Mouse (Mus musculus): ENCODE results near the gene Angptl2.

The Angptl2 gene

DNA sequence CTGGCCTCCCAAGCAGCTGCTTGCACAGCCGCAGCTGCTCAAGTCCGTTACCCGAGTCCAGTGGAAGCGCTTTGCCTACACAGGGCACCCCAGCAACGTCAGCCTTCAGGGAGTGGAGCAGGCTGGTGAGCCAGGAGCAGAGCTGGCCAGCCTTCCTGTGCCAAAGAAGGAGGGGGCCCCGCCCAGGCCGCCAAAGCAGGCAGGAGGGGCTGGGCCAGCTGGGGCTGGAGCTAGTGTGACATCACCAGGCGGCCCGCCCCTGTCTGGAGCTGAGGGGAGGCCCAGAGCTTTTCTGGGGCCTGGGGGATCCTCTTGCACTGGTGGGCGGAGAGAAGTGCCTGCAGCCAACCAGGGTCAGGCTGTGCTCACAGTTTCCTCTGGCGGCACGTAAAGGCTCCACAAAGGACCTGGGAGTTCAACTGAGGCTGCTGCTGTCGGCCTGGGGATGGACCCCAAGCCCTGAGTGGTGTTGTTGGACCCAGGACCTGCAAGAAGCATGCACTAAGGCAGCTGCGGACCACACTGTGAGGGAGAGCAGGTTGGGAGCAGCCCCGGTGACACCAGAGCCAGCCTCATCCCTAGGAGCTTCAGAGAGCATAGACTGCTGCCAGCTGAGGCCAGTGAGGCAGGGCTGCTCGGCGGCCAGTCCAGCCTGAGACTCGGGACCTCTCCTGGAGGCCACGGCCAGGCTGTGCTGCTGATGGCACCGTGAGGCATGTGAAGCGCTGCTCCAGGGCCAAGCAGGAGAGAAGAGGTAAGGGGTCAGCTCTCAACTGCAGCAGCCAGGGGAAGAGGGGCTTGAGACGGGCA, at the start of gene Angptl2:
Angptl2 (plus strand) TSS at position 370 of the 810 bp plus-strand sequence.
- DNase-seq = peak; percentile 96

DNA sequence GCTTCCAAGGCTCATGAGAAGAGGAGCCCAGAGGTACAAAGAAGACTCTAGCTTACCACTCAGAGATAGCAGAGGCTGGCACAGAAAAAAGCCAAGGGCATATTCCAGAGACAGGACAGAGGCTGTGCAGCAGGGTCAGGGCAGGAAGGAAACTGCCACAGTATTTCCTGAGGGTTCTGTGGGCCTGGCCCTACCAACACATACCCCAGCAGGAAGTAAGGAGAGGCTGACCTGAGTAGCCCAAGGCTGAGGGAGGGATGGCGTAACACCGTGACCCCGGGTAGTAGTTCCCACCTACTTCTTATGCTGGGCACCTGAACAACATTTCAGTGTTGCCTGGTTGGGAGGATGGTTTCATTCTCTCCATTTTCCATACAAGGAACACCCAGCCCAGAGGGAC, 48.8 kb upstream of the Angptl2 start:
- DNase-seq = no peak

DNA sequence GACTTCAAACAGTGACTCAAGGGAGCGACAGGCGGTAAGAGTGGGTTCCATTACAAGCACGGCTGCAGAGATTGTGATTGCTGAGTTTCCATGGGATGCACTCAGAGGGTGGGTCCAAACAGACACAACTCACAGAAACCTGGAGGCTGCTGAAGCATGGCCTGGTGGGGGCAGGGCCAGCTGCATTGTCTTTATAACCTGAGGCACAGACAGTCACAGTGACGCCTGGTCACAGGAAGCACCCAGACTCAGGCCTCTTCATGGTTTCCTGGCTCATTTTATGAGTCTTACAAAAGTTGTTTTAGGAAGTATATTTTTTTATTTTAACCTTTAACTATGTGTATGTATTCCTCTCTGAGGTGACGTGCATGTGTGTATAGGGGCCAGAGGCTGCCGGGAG, 46.4 kb upstream of the Angptl2 start:
- DNase-seq = no peak

DNA sequence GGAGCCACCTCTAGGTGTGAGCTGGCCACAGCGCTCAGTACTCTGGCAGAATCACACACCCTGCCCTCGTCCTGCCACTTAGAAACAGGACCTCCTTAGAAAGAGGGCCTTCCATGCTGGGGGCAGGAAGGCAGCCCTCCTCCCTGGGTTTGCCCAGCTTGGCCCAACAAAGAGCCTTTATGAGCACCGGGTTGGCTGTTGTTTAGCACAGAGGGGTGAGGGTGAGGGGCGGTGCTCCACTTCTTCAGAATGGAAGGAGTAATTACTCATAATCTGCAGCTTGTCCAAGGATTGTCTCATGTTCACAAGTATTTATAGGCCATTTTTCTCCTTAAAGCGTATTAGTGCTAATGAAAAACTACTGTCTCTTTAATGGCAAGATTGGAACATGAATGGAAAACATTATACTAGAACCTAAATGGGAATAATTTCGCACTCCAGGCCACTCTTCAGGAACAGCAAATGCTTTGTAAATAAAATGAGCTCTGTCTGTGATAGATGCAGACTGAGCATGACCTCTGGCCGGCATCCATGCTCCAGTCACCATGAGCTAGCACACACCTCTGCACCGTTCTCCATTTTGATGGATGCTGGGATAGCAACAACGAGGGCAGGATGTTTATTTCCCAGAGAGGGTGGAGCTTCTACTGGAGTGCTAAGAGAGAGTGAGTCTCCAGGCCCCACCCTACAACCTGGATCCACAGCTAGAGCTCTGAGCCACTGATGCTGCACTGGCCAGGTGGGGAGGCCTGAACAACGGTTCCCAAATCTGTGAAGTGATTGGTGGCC, 44.9 kb upstream of the Angptl2 start:
- no peak for DNase-seq

DNA sequence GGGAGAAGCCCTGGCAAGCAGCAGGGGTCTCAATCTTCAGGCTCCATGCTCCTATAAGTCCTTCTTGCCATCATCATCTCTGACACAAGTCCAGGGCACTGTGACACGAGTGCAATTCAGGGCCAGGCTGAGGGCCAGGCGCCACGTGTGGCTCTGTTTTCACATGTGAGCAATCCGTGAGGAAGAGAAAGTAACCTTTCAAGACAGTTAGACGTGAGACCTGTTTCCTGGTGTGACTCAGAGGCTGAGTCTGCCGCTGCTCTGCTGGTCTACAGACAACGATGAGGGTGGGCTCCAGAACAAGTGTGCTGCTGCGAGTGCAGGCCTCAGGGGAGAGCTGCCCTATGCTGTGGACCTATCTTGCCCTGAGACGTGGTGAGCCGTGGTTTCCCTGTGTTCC, 42.7 kb upstream of the Angptl2 start:
- DNase-seq = no peak

DNA sequence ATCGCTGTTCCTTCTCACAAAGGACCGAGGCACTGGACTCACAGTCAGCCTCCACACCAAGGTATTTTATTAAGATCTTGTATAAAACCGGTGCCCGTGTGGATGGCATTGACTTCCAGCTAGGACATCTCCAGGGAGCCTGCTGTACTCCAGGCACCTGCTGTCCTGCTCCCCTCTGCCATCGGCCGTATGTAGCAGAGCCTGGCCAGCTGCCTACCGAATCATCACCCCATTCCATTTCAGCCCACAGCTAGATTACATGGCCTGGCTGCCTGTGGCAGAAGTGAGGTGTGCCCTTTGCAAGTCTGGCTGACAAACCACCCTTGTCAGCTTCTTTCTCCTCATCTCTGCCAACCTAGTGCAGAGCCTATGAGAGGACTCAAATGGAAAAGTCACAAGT, 42.2 kb upstream of the Angptl2 start:
- DNase-seq = no peak

DNA sequence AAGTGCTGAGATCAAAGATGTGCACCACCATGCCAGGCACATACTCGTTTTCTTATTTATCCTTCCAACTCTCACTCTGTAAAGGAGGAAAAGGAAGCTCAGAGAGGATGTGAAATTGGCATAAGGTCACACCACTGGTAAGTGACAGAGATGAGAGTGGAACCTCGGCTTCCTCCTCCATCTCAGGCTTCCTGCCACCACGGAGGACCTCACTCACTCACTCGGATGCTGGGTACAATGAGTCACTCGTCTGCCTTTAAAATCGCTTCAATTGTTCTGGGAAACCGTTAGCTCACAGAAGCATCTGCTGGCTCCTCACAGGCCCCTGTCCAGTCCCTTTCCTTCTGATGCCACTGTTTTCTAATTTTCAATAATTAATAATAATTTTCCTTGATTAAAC, 39.4 kb upstream of the Angptl2 start:
- no peak for DNase-seq

DNA sequence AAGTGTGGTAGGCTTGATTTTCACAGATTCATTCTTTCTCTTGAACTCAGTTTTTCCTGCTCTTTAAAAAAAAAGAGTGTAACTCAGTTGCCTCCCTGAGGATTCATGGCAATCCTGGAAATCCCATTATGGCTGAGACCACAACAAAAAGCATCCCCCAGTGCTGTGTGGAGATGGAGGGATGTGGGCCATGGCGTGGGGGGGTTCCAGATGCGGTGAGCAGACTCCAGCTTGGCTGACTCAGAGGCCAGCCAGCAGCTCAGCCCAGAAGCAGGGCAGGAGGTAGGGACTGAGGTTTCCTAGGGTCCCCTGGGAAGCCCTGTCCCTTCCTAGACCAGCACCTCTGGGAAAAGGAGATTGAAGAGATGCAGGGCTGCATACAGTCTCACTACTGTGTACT, 38.9 kb upstream of the Angptl2 start:
- DNase-seq = no peak

DNA sequence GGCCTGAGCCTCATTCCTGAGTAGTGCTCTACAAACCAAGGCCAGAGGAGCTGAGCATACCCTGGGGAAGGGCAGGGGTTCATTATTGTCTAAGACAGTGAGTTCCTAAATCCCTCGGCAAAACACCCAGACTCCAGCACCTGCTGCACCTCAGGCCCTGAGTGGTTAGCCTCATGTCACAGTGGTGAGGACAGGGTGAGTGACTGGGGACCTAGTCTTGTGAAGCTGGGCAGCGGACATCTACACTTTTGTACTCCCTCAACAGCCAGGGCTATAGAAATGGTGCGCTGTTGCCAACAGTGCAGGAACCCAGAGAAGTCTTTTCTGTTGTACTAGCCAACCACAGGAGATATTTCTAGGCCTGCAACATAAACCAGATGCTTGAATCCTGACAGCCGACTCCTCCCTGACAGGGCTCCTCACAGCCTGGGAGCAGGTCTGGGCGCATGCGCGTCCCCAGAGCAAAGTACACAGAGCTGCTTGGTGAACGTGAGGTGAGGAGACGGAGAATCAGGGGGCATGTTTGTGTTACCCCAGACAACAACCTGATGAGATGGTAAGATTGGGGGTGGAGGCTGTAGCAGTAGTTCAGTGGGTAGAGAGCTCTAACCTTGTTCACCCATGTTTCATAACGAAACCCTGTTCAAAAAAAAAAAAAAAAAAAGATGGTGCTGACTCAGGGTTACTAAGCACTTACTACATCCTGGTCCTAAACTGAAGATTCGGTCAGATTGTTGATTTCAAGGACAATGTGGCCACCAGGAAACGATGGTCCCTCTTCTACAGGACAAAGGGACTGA, 38.2 kb upstream of the Angptl2 start:
- DNase-seq = no peak

DNA sequence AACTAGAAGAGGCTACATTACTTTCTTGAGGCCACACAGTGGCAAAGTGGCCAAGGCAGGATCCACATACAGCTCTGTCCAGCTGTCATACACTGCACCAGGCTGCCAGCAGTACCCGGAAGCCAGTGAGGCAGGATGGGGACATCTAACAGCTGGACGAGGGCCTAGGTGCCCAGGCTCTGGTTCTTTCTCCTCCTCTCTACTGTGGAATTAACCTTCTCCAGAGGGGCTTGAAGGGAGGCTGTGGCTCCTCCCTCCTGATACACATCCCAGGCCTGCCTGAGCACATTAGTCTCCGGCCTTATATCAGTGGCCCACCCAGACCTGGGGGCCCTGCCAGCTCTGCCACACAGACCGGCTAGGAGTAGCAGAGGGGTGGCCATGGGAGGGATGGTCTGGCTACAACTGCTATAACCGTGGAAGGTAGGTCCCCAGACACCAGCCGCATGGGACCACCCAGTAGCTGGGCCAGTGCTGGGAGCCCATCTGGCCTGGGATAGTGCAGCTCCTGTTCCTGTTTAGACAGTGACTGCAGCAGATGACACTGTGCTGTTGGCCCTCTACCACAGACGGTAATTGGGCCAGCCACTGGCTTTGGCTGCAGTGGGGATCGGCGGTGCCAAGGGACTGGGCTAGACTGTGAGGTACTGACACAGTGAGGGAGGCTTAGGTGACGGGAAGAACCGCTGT, 37.5 kb upstream of the Angptl2 start:
- DNase-seq = no peak

DNA sequence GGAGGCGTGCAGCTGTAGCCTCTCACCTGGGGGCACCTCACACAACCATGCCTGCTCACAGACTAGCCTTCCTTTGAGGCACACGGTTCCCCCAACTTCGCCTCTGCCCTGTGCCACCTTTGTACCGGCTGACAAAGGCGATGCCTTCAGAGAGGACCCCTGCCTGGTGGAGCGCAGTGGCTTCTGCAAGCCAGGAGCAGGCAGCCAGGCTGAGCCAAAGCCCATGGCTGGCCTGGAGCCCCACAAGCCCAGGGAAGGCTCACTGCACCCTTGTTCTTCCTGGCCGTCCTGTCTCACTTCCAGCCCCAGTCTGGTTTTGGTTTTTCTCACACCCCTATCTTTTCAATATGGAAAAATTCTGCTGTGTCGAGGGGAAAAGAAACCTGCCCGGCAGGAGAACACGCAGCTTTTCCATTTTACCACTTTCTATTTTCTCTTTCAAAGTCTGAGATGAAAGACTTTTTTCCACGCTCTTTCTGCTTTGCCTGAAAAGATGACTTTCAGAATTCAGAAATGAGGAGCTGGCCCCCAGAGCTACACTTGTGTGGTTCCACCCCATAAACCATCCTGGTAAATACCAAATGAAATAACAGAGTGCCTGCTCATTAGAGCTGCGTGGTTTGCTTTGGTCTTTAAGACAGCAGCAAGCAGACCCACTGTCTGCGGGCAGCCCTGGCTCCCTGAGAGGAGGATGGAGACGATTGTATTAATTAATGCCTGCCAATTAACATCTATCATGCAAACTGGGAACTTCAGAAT, 36.5 kb upstream of the Angptl2 start:
- no peak for DNase-seq

DNA sequence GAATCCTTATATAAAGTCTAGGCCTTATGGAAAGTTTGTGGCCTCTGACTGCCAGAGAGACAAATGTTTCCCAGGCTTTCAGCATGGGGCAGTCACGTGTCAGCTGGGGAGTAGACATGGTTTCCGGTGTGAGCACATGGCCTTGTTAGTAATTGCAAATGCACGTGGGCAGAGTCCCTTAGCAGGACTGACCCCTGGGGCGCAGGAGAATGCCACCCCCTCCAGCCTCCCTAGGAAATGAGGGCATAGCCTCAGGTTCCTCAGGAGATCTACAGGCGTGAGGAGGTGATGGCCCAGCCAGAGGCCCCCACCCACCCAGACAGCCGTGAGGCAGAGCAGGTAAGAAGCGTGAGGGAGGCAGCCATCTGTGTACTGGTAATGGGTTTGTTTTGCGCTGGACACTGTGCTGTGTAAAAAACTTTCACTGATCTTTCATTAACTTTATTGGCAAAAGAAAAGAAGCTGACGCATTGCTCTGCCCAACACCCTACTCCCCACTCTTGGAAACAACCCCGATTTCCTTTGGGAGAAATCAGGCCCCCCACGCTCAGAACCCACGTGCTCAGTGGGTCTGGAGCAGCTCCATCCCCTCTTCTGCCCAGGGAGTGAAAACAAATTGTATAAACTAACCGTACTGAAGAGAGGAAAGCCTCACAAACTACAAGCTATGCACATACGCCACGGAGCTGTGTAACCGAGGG, 35.8 kb upstream of the Angptl2 start:
- peak; percentile 59 for DNase-seq

DNA sequence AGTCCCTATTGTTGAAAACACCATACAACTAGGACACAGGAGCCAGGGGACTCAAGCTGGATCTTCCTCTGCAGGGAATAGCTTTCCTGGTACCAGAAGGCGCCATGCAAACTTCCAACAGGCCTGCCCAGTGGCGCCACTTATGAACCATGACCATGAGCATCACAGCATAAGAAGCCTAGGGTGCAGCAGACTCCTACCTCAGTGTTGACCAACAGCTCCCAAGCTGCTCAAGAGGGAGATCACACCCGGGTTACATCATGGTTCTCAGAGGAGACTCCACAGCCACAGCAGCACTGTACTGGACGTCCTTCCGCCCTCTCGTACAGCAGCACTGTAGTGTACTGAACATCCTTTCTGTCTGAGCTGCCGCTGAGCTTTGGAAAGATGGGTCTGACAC, 32.5 kb upstream of the Angptl2 start:
- DNase-seq = no peak

DNA sequence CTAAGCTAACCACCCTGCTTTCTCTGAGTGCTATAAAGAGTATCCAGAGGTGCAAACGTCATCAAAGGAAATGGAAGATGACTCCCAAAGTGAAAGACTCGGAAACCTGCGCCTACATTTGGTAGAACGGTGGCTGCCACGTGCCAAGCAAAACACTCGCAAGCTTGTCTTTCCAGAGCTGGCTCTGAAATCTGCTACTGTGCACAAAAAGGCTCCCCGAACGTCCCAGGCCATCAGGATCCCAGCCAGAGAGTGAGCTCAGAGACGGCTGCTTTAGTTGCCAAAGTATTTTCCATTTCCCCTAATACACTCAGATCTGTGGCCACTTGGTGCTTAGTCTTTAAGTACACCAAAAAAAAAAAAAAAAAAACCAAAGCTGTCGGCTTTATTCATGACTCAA, 31.2 kb upstream of the Angptl2 start:
- DNase-seq = no peak

DNA sequence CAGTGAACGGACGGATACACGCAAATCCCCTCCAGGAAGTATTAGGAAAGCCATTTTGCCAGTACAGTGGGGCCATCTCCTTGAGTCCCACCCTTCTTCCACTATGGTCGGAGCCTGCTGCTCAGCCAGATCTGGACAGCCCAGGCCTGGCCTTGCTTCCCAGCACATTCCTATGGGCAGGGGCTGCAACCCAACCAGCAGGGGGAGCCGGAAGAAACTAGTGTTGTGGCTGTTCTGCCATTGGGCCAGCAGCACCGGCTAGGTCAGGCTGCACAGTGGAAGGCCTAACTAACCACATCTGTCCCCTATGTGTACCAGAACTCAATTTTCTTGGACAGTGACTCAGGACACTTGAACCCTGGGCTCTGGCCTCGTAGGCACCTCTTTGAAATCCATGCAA, 30.6 kb upstream of the Angptl2 start:
- peak; percentile 55 for DNase-seq

DNA sequence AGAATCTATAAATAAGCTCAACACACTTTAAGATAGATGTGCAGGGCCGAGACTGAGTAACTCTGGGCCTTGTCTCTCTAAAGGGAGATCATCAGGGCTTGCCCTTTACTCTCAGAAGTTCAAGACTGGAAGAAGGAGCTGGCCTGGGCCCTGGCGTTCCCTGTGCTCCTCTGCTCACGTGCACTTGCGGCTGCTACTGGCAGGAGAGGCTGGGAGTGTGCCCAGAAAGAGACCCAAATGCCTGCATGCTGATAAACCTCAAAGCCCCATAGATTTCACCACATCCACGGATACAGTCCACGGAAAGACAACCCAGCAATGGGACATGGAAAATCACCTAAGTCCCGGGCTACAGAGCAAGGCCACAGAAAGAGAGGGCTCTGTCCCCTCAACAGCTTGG, 29.4 kb upstream of the Angptl2 start:
- DNase-seq = no peak

DNA sequence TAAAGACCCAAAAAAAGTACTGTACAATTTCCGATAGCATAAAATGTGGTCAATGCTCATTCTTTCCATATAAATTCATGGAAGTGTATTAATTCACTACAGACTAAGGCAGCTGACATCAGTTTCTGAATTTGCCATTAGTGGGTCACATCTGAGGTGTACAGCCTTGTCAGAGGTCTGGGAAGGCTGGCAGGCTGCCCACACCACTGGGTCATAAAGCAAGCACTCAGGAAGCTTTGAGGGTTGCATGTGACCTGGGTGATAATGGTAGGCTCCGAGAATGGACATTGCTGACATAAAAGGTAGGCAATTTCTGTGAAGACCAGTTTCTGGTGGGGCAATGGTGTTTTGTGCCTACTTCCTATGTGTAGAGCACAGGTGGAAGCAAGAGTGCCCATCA, 28.0 kb upstream of the Angptl2 start:
- DNase-seq = no peak

DNA sequence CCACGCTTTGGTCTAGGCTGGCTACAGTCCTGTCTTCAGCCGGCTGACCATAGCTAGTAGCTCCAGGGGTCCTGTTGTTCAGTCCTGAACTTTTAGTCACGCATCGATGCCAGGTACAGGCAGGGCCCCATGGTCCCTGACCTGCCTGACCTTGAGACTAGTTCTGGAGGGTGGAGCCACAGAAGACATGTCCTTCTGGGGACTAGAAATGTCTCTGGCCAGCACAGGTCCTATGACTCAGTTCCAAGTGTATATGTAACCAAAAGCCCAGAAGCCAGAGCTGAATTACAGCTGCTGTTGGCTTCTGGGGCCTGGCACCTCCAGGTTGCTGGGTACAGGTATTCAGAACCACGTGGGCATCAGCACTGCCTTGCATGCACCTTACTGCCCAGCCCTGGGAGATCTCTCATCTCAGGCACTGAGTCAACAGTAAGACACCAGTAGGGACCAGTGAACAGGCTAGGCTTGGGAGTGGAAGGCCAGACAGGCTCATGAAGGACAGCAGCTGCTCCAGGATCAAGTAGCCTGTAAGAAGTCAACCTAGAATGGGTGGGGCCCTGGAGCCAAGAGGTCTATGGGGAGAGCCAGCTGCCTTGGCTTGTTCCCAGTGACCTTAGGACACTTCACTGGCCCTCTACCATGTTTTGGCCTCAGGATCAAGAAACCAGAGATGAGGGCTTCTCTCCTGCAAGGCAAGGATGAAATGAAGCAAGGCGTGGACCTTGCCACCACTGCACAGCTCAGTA, 26.8 kb upstream of the Angptl2 start:
- no peak for DNase-seq

DNA sequence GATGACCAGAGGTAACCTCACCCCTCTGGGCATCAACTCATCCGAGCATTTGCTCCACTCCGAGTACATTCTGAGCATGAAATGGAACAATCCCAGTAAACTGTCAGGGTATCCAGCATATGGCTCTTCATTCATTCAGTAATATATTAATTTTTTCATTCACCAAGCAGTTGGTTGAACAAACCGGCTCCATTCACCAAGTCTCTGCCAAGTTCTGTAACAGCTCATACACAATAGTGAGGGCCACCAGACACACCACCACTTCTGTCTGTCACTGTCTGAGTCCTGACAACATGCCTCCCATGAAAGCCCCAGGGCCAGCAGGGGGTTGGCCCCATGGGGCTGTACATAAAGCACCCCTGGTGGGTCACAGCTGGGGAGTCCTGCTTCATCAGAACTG, 25.9 kb upstream of the Angptl2 start:
- no peak for DNase-seq

DNA sequence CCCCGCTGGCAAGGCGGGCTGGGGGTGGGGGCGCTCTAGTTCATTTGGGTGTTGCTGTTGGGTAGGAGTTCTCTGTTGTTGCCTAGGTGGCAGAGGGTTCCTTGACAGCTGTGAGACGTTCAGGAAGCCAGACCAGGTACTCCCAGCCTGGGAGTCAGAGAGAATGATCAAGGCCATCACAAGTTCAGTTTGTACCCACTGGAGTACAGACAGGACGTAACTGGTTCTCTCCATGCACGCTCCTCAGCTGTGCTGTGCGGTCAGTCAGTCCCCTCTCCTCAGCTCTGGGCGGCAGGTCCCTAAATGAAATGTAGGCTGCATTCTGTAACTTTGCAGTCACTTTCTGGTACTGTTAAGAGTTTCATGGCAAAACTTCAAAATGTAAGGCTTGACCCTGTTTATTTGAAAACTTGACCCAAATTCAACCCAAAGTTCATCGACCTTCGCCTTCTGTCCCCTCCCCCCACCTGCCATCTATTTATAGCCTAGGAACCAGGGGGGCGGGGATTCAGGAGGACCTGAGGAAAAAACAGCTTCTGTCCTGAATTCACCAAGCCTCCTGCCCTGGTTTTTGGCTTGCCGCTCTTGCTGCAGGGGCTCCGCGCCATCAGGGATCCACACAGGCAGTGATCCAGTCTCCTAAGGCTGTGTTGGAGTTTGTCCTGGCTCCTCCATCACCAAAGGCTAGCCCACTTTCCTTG, 15.4 kb upstream of the Angptl2 start:
- DNase-seq = no peak
